Mouse (Mus musculus): ENCODE results near the gene Cyp2d11. TPM values are rescaled to one million over a fixed set of nuclear protein-coding genes. Genes with fewer than 3 reads are reported as not detected.
"Not testable (repeated sequence)": the region's sequence is repeated elsewhere in the genome, so short reads cannot be mapped to it uniquely, and the experiment has no call there.

Cyp2d11 gene
- polyA plus RNA-seq, 1 experiment from 2014 or later, result not detected

- 89% methylated on average over 6 of the region's 6 CpGs for WGBS
- H3K4me1 ChIP-seq (replicated peaks; ENCODE audit: control insufficient read depth, insufficient read depth), result no peaks in the 10 kb centered on the region
- DNase-seq (ENCODE audit: low spot score) (peak; percentile 27), ATAC-seq (ENCODE audit: low FRiP score, low TSS enrichment) (peak; percentile 65)
- no peak within 1 kb of the TSS for H3K4me2 ChIP-seq (replicated peaks; ENCODE audit: low read depth)
- H3K36me3 ChIP-seq (ENCODE audit: control insufficient read depth, insufficient read depth, low read length), result no peaks in the 10 kb centered on the region
- H3K9ac ChIP-seq (ENCODE audit: low read length), result no peak within 1 kb of the TSS
- H3K4me3 ChIP-seq (ENCODE audit: low read depth, low read length), result no peak within 1 kb of the TSS
- no peak within 1 kb of the TSS for H3K27ac ChIP-seq (replicated peaks)
- no peaks in the 10 kb centered on the region for H3K9me3 ChIP-seq (ENCODE audit: control insufficient read depth, low read length)
- no peaks in the 10 kb centered on the region for H3K27me3 ChIP-seq (ENCODE audit: control insufficient read depth, insufficient read depth, low read length)
- TF ChIP-seq CTCF (IDR thresholded peaks at IDR 0.05; ENCODE audit: low read depth) (no peak), EP300 (optimal IDR thresholded peaks at IDR 0.05) (no peak)
These were observed 13.2 kb upstream of the Cyp2d11 start, which contains the start of gene Cyp2d10 for GRCm38 (mm10) chr15:82406981-82407380. Cyp2d10 (minus strand) TSS chr15:82407195.

GRCm38 (mm10) chr15:82404163-82404562 lies 10.3 kb upstream of the Cyp2d11 start:
- no peaks in the 10 kb centered on the region for H3K9me3 ChIP-seq (ENCODE audit: control insufficient read depth, low read length)
- no peaks in the 10 kb centered on the region for H3K27me3 ChIP-seq (ENCODE audit: control insufficient read depth, insufficient read depth, low read length)
- TF ChIP-seq CTCF (IDR thresholded peaks at IDR 0.05; ENCODE audit: low read depth) (no peak), EP300 (optimal IDR thresholded peaks at IDR 0.05) (no peak)
- DNase-seq (ENCODE audit: low spot score) (no peak), ATAC-seq (ENCODE audit: low FRiP score, low TSS enrichment) (no peak)
- H3K4me3 ChIP-seq (ENCODE audit: low read depth, low read length), result no peak overlapping the region
- H3K4me1 ChIP-seq (replicated peaks; ENCODE audit: control insufficient read depth, insufficient read depth), result no peaks in the 10 kb centered on the region
- no peak overlapping the region for H3K9ac ChIP-seq (ENCODE audit: low read length)
- WGBS, result 87% methylated on average over 3 of the region's 3 CpGs
- no peak overlapping the region for H3K4me2 ChIP-seq (replicated peaks; ENCODE audit: low read depth)
- no peaks in the 10 kb centered on the region for H3K36me3 ChIP-seq (ENCODE audit: control insufficient read depth, insufficient read depth, low read length)
- H3K27ac ChIP-seq (replicated peaks), result no peak overlapping the region

GRCm38 (mm10) chr15:82403606-82404005 lies 9.8 kb upstream of the Cyp2d11 start:
- no peaks in the 10 kb centered on the region for H3K4me1 ChIP-seq (replicated peaks; ENCODE audit: control insufficient read depth, insufficient read depth)
- TF ChIP-seq EP300 (optimal IDR thresholded peaks at IDR 0.05) (no peak), CTCF (IDR thresholded peaks at IDR 0.05; ENCODE audit: low read depth) (no peak)
- H3K27ac ChIP-seq (replicated peaks), result no peak overlapping the region
- H3K4me3 ChIP-seq (ENCODE audit: low read depth, low read length), result no peak overlapping the region
- H3K4me2 ChIP-seq (replicated peaks; ENCODE audit: low read depth), result no peak overlapping the region
- H3K27me3 ChIP-seq (ENCODE audit: control insufficient read depth, insufficient read depth, low read length), result no peaks in the 10 kb centered on the region
- DNase-seq (ENCODE audit: low spot score), result no peak
- no peak overlapping the region for H3K9ac ChIP-seq (ENCODE audit: low read length)
- H3K9me3 ChIP-seq (ENCODE audit: control insufficient read depth, low read length), result no peaks in the 10 kb centered on the region
- no peak for ATAC-seq (ENCODE audit: low FRiP score, low TSS enrichment)
- no peaks in the 10 kb centered on the region for H3K36me3 ChIP-seq (ENCODE audit: control insufficient read depth, insufficient read depth, low read length)
- WGBS, result 89% methylated on average over 9 of the region's 9 CpGs

GRCm38 (mm10) chr15:82402741-82403140 lies 8.9 kb upstream of the Cyp2d11 start:
- DNase-seq (ENCODE audit: low spot score) (no peak), ATAC-seq (ENCODE audit: low FRiP score, low TSS enrichment) (no peak)
- Histone ChIP-seq H3K9ac (ENCODE audit: low read length) (no peak overlapping the region), H3K4me1 (replicated peaks; ENCODE audit: control insufficient read depth, insufficient read depth) (no peaks in the 10 kb centered on the region), H3K27me3 (ENCODE audit: control insufficient read depth, insufficient read depth, low read length) (no peaks in the 10 kb centered on the region), H3K27ac (replicated peaks) (no peak overlapping the region), H3K36me3 (ENCODE audit: control insufficient read depth, insufficient read depth, low read length) (no peaks in the 10 kb centered on the region), H3K4me2 (replicated peaks; ENCODE audit: low read depth) (no peak overlapping the region), H3K9me3 (ENCODE audit: control insufficient read depth, low read length) (no peaks in the 10 kb centered on the region), H3K4me3 (ENCODE audit: low read depth, low read length) (no peak overlapping the region)
- TF ChIP-seq EP300 (optimal IDR thresholded peaks at IDR 0.05) (no peak), CTCF (IDR thresholded peaks at IDR 0.05; ENCODE audit: low read depth) (no peak)
- WGBS, result 86% methylated on average over 6 of the region's 6 CpGs

- H3K9ac ChIP-seq (ENCODE audit: low read length), result no peak overlapping the region
- H3K9me3 ChIP-seq (ENCODE audit: control insufficient read depth, low read length), result no peaks in the 10 kb centered on the region
- H3K27me3 ChIP-seq (ENCODE audit: control insufficient read depth, insufficient read depth, low read length), result no peaks in the 10 kb centered on the region
- H3K27ac ChIP-seq (replicated peaks), result no peak overlapping the region
- no peaks in the 10 kb centered on the region for H3K4me1 ChIP-seq (replicated peaks; ENCODE audit: control insufficient read depth, insufficient read depth)
- no peak for ATAC-seq (ENCODE audit: low FRiP score, low TSS enrichment)
- H3K4me3 ChIP-seq (ENCODE audit: low read depth, low read length), result no peak overlapping the region
- no peak overlapping the region for H3K4me2 ChIP-seq (replicated peaks; ENCODE audit: low read depth)
- no peaks in the 10 kb centered on the region for H3K36me3 ChIP-seq (ENCODE audit: control insufficient read depth, insufficient read depth, low read length)
- TF ChIP-seq EP300 (optimal IDR thresholded peaks at IDR 0.05), result no peak
- DNase-seq (ENCODE audit: low spot score), result no peak
These were observed 8.3 kb upstream of the Cyp2d11 start for GRCm38 (mm10) chr15:82402106-82402505.

GRCm38 (mm10) chr15:82401516-82401915 lies 7.7 kb upstream of the Cyp2d11 start:
- TF ChIP-seq CTCF (IDR thresholded peaks at IDR 0.05; ENCODE audit: low read depth) (no peak), EP300 (optimal IDR thresholded peaks at IDR 0.05) (no peak)
- Histone ChIP-seq H3K4me1 (replicated peaks; ENCODE audit: control insufficient read depth, insufficient read depth) (no peaks in the 10 kb centered on the region), H3K9me3 (ENCODE audit: control insufficient read depth, low read length) (no peaks in the 10 kb centered on the region), H3K27me3 (ENCODE audit: control insufficient read depth, insufficient read depth, low read length) (no peaks in the 10 kb centered on the region), H3K36me3 (ENCODE audit: control insufficient read depth, insufficient read depth, low read length) (no peaks in the 10 kb centered on the region), H3K4me3 (ENCODE audit: low read depth, low read length) (no peak overlapping the region), H3K9ac (ENCODE audit: low read length) (no peak overlapping the region), H3K27ac (replicated peaks) (no peak overlapping the region), H3K4me2 (replicated peaks; ENCODE audit: low read depth) (no peak overlapping the region)
- 59% methylated on average over 2 of the region's 2 CpGs for WGBS
- ATAC-seq (ENCODE audit: low FRiP score, low TSS enrichment) (no peak), DNase-seq (ENCODE audit: low spot score) (no peak)

GRCm38 (mm10) chr15:82395955-82396354 lies 2.1 kb upstream of the Cyp2d11 start:
- H3K36me3 ChIP-seq (ENCODE audit: control insufficient read depth, insufficient read depth, low read length); H3K4me2 ChIP-seq (replicated peaks; ENCODE audit: low read depth); H3K27ac ChIP-seq (replicated peaks); DNase-seq (ENCODE audit: low spot score); H3K9ac ChIP-seq (ENCODE audit: low read length); H3K4me1 ChIP-seq (replicated peaks; ENCODE audit: control insufficient read depth, insufficient read depth); ATAC-seq (ENCODE audit: low FRiP score, low TSS enrichment); H3K27me3 ChIP-seq (ENCODE audit: control insufficient read depth, insufficient read depth, low read length); H3K4me3 ChIP-seq (ENCODE audit: low read depth, low read length); H3K9me3 ChIP-seq (ENCODE audit: control insufficient read depth, low read length): not testable (repeated sequence)
- 63% methylated on average over 3 of the region's 3 CpGs for WGBS

GRCm38 (mm10) chr15:82389916-82390315 lies 3.9 kb downstream of the Cyp2d11 start:
- not testable (repeated sequence) for H3K9me3 ChIP-seq (ENCODE audit: control insufficient read depth, low read length); DNase-seq (ENCODE audit: low spot score); H3K4me3 ChIP-seq (ENCODE audit: low read depth, low read length); H3K4me1 ChIP-seq (replicated peaks; ENCODE audit: control insufficient read depth, insufficient read depth); ATAC-seq (ENCODE audit: low FRiP score, low TSS enrichment); H3K9ac ChIP-seq (ENCODE audit: low read length); H3K36me3 ChIP-seq (ENCODE audit: control insufficient read depth, insufficient read depth, low read length); H3K27me3 ChIP-seq (ENCODE audit: control insufficient read depth, insufficient read depth, low read length); H3K27ac ChIP-seq (replicated peaks); H3K4me2 ChIP-seq (replicated peaks; ENCODE audit: low read depth)
- 92% methylated on average over 10 of the region's 10 CpGs for WGBS

Measured in stomach, postnatal 0 days (tissue).